Mouse (Mus musculus) frontal cortex, postnatal 10 days (tissue): ENCODE data around the gene Aaed1.

Experiments
- DNase-seq, 2 experiments: peaks; one replicate each; pipeline ENCODE4 v3.0.0; 2022; ENCODE audit warnings: low spot score in 2 of 2, mixed read lengths in 1 of 2

Gene Aaed1

GRCm38 (mm10) chr13:64312024-64312915 lies at the start of gene Aaed1:
Aaed1 (minus strand) TSS chr13:64312710.
- peak; percentile 73 to 85 for DNase-seq

- no peak for DNase-seq
Measured at GRCm38 (mm10) chr13:64362139-64362538, 49.6 kb upstream of the Aaed1 start.

GRCm38 (mm10) chr13:64361020-64361419 lies 48.5 kb upstream of the Aaed1 start:
- DNase-seq = no peak

- no peak for DNase-seq
Measured at GRCm38 (mm10) chr13:64359702-64360101, 47.2 kb upstream of the Aaed1 start.

GRCm38 (mm10) chr13:64358476-64358875 lies 46.0 kb upstream of the Aaed1 start:
- no peak for DNase-seq

- no peak for DNase-seq
Measured at GRCm38 (mm10) chr13:64357389-64357788, 44.9 kb upstream of the Aaed1 start.

GRCm38 (mm10) chr13:64349474-64349873 lies 37.0 kb upstream of the Aaed1 start:
- DNase-seq = no peak

GRCm38 (mm10) chr13:64344082-64344501 lies 31.6 kb upstream of the Aaed1 start:
- DNase-seq = peak in 1 of 2 experiments; percentile 22

GRCm38 (mm10) chr13:64343598-64343997 lies 31.1 kb upstream of the Aaed1 start:
- no peak for DNase-seq

GRCm38 (mm10) chr13:64335546-64336132 lies 23.1 kb upstream of the Aaed1 start:
- no peak for DNase-seq

- no peak for DNase-seq
Measured at GRCm38 (mm10) chr13:64333102-64333501, 20.6 kb upstream of the Aaed1 start.

- no peak for DNase-seq
Measured at GRCm38 (mm10) chr13:64332321-64332720, 19.8 kb upstream of the Aaed1 start.

- DNase-seq = no peak
Measured at GRCm38 (mm10) chr13:64322561-64323281, 10.2 kb upstream of the Aaed1 start.

- DNase-seq = no peak
Measured at GRCm38 (mm10) chr13:64320334-64320733, 7.8 kb upstream of the Aaed1 start.

- no peak for DNase-seq
Measured at GRCm38 (mm10) chr13:64319782-64320181, 7.3 kb upstream of the Aaed1 start.

- DNase-seq = peak in 1 of 2 experiments; percentile 27
Measured at GRCm38 (mm10) chr13:64318355-64318754, 5.8 kb upstream of the Aaed1 start.

GRCm38 (mm10) chr13:64315483-64316050 lies 3.1 kb upstream of the Aaed1 start:
- no peak for DNase-seq

GRCm38 (mm10) chr13:64314041-64314440 lies 1.5 kb upstream of the Aaed1 start:
- no peak for DNase-seq

- DNase-seq = no peak
Measured at GRCm38 (mm10) chr13:64312916-64313289, 393 bp upstream of the Aaed1 start.

- no peak for DNase-seq
Measured at GRCm38 (mm10) chr13:64311266-64311665, 1.2 kb downstream of the Aaed1 start.

GRCm38 (mm10) chr13:64310585-64310984 lies 1.9 kb downstream of the Aaed1 start:
- no peak for DNase-seq

- DNase-seq = no peak
Measured at GRCm38 (mm10) chr13:64309842-64310241, 2.7 kb downstream of the Aaed1 start.
